Mouse (Mus musculus) midbrain, embryonic 16.5 days (tissue): Measurements from ENCODE around the gene Olfr477. TPM values are rescaled to one million over a fixed set of nuclear protein-coding genes. Genes with fewer than 3 reads are reported as not detected.
"Not testable (repeated sequence)": the region's sequence is repeated elsewhere in the genome, so short reads cannot be mapped to it uniquely, and the experiment has no call there.

ENCODE experiments used
- ATAC-seq: fragments of 200-750 bp; cut with Nextera tagmentation; 2 replicates; pipeline ENCODE4 v1.8.0; 2017; ENCODE audit warnings: moderate TSS enrichment
- H3K27ac ChIP-seq: fragments of 300-500 bp; sonication (generic); 2 replicates; pipeline ENCODE4 v1.5.1; 2014; ENCODE audit warnings: mild to moderate bottlenecking, low read length, mixed read lengths
- H3K27me3 ChIP-seq: fragments of 300-500 bp; sonication (generic); 2 replicates; pipeline ENCODE4 v1.6.1; 2014; ENCODE audit warnings: low read depth, low read length, mixed read lengths; ENCODE audit not compliant: control insufficient read depth, insufficient read depth
- H3K36me3 ChIP-seq: fragments of 300-500 bp; sonication (generic); 2 replicates; pipeline ENCODE4 v1.6.1; 2014; ENCODE audit warnings: mild to moderate bottlenecking, low read length, moderate library complexity, mixed read lengths; ENCODE audit not compliant: control insufficient read depth, insufficient read depth
- H3K4me1 ChIP-seq: fragments of 300-500 bp; sonication (generic); 2 replicates; pipeline ENCODE4 v1.6.1; 2014; ENCODE audit warnings: mild to moderate bottlenecking, low read length, mixed read lengths; ENCODE audit not compliant: control insufficient read depth, insufficient read depth
- H3K4me2 ChIP-seq: fragments of 300-500 bp; sonication (generic); 2 replicates; pipeline ENCODE4 v1.6.1; 2014; ENCODE audit warnings: mild to moderate bottlenecking, low read length, mixed read lengths
- H3K4me3 ChIP-seq: fragments of 300-500 bp; sonication (generic); 2 replicates; pipeline ENCODE4 v1.5.1; 2014; ENCODE audit warnings: low read depth, mild to moderate bottlenecking, low read length, moderate library complexity, mixed read lengths
- H3K9ac ChIP-seq: fragments of 300-500 bp; sonication (generic); 2 replicates; pipeline ENCODE4 v1.6.1; 2014; ENCODE audit warnings: low read depth, low read length, mixed read lengths
- H3K9me3 ChIP-seq: fragments of 300-500 bp; sonication (generic); replicated peaks from 2 replicates; pipeline ENCODE4 v1.6.1; 2014; ENCODE audit warnings: mild to moderate bottlenecking, low read length, mixed read lengths; ENCODE audit not compliant: control insufficient read depth, poor library complexity, severe bottlenecking
- WGBS: fragments of 180-500 bp; shearing (Covaris S2); extraction: QIAGEN DNeasy Blood & Tissue Kit; methylation state at CpG from one replicate; pipeline ENCODE4 v1.1.7; 2014; 5-methylcytosine and 5-hydroxymethylcytosine counted together
- polyA plus RNA-seq: library from polyadenylated mRNA; unstranded; fragments of >200 nt; fragmentation: Nextera tagmentation; extraction: Ambion mirVana; gene quantifications from 2 replicates; pipeline ENCODE4 v1.2.1, GENCODE M21; 2015

Gene Olfr477
- polyA plus RNA-seq, result not detected in 2 replicates

- Histone ChIP-seq H3K4me3 (no peak within 1 kb of the TSS), H3K4me1 (no peaks in the 10 kb centered on the region), H3K4me2 (no peak within 1 kb of the TSS), H3K9me3 (no peaks in the 10 kb centered on the region), H3K27me3 (no peaks in the 10 kb centered on the region), H3K36me3 (no peaks in the 10 kb centered on the region), H3K9ac (no peak within 1 kb of the TSS), H3K27ac (no peak within 1 kb of the TSS)
- no peak for ATAC-seq
- WGBS, result 76% methylated on average over 2 of the region's 2 CpGs
Measured at GRCm38 (mm10) chr7:107986393-107986792, at the start of gene Olfr477. Gene Olfr477 (plus strand): TSS chr7:107986693.

- H3K27me3 ChIP-seq, ATAC-seq, H3K4me1 ChIP-seq, H3K36me3 ChIP-seq, H3K4me3 ChIP-seq, H3K9ac ChIP-seq, H3K4me2 ChIP-seq, H3K9me3 ChIP-seq, H3K27ac ChIP-seq: not testable (repeated sequence)
- 98% methylated on average over 12 of the region's 12 CpGs for WGBS
Measured at GRCm38 (mm10) chr7:107952539-107952938, 34.0 kb upstream of the Olfr477 start.

GRCm38 (mm10) chr7:107954343-107954742 is 32.1 kb upstream of the Olfr477 start, which contains the start of gene Olfr474:
Gene Olfr474 (plus strand): TSS chr7:107954643.
- no peak for ATAC-seq

GRCm38 (mm10) chr7:107964503-107964902 is 22.0 kb upstream of the Olfr477 start, which contains the start of gene Olfr476:
Gene Olfr476 (plus strand): TSS chr7:107964803.
- Histone ChIP-seq H3K27ac (no peak within 1 kb of the TSS), H3K36me3 (no peaks in the 10 kb centered on the region), H3K9ac (no peak within 1 kb of the TSS), H3K4me2 (no peak within 1 kb of the TSS), H3K4me3 (no peak within 1 kb of the TSS), H3K4me1 (no peaks in the 10 kb centered on the region), H3K27me3 (no peaks in the 10 kb centered on the region), H3K9me3 (no peaks in the 10 kb centered on the region)
- WGBS, result 55% methylated on average over 1 of the region's 1 CpGs
- no peak for ATAC-seq

More at GRCm38 (mm10) chr7:107954343-107954742, 32.1 kb upstream of the Olfr477 start, which contains the start of gene Olfr474:
- no peak within 1 kb of the TSS for H3K4me2 ChIP-seq
- H3K36me3 ChIP-seq, result no peaks in the 10 kb centered on the region
- H3K9me3 ChIP-seq, result no peaks in the 10 kb centered on the region
- H3K9ac ChIP-seq, result no peak within 1 kb of the TSS
- no peaks in the 10 kb centered on the region for H3K27me3 ChIP-seq
- 85% methylated on average over 1 of the region's 1 CpGs for WGBS
- no peak within 1 kb of the TSS for H3K4me3 ChIP-seq
- H3K4me1 ChIP-seq, result no peaks in the 10 kb centered on the region
- H3K27ac ChIP-seq, result no peak within 1 kb of the TSS

GRCm38 (mm10) chr7:108014256-108014655 is 27.8 kb downstream of the Olfr477 start:
- not testable (repeated sequence) for H3K4me2 ChIP-seq, H3K27ac ChIP-seq, ATAC-seq, H3K27me3 ChIP-seq, H3K36me3 ChIP-seq, H3K9ac ChIP-seq, H3K4me1 ChIP-seq, H3K4me3 ChIP-seq, H3K9me3 ChIP-seq

GRCm38 (mm10) chr7:108033889-108034288 is 47.4 kb downstream of the Olfr477 start, which contains the start of gene Olfr478:
Gene Olfr478 (minus strand): TSS chr7:108033989.
- H3K27me3 ChIP-seq, result no peaks in the 10 kb centered on the region
- H3K4me3 ChIP-seq, result no peak within 1 kb of the TSS
- H3K9me3 ChIP-seq, result no peaks in the 10 kb centered on the region
- no peaks in the 10 kb centered on the region for H3K4me1 ChIP-seq
- H3K27ac ChIP-seq, result no peak within 1 kb of the TSS
- no peak within 1 kb of the TSS for H3K9ac ChIP-seq
- no peak within 1 kb of the TSS for H3K4me2 ChIP-seq
- no peaks in the 10 kb centered on the region for H3K36me3 ChIP-seq
- WGBS, result 83% methylated on average over 3 of the region's 3 CpGs
- ATAC-seq, result no peak

Other genes with a start within 250 kb of the Olfr477 start
- gene Cyb5r2, start 228.7 kb upstream of the Olfr477 start, polyA plus RNA-seq, result 0.30 TPM in 1 of 2 replicates, not detected in the other
- gene Ovch2, start 185.5 kb upstream of the Olfr477 start, polyA plus RNA-seq, result not detected in 2 replicates
- gene Olfr467, start 174.4 kb upstream of the Olfr477 start, polyA plus RNA-seq, result not detected in 2 replicates
- gene Olfr469, start 161.2 kb upstream of the Olfr477 start, polyA plus RNA-seq, result not detected in 2 replicates
- gene Olfr470, start 139.2 kb upstream of the Olfr477 start, polyA plus RNA-seq, result not detected in 2 replicates
- not detected in 2 replicates for gene Olfr472, start 88.8 kb upstream of the Olfr477 start, polyA plus RNA-seq
- not detected in 2 replicates for gene Olfr473, start 56.2 kb upstream of the Olfr477 start, polyA plus RNA-seq
- not detected in 2 replicates for gene Olfr474, start 32.0 kb upstream of the Olfr477 start, polyA plus RNA-seq
- gene Olfr476, start 21.9 kb upstream of the Olfr477 start, polyA plus RNA-seq, result not detected in 2 replicates
- not detected in 2 replicates for gene Olfr478, start 47.3 kb downstream of the Olfr477 start, polyA plus RNA-seq
- not detected in 2 replicates for gene Olfr479, start 64.0 kb downstream of the Olfr477 start, polyA plus RNA-seq
- not detected in 2 replicates for gene Olfr480, start 80.7 kb downstream of the Olfr477 start, polyA plus RNA-seq
- gene Olfr481, start 93.2 kb downstream of the Olfr477 start, polyA plus RNA-seq, result not detected in 2 replicates
- gene Olfr482, start 110.9 kb downstream of the Olfr477 start, polyA plus RNA-seq, result 0.08 and 0.10 TPM in 2 replicates
- not detected in 2 replicates for gene Olfr483, start 114.2 kb downstream of the Olfr477 start, polyA plus RNA-seq
- gene Olfr484, start 140.8 kb downstream of the Olfr477 start, polyA plus RNA-seq, result not detected in 2 replicates
- gene Olfr485, start 173.2 kb downstream of the Olfr477 start, polyA plus RNA-seq, result not detected in 2 replicates
- not detected in 2 replicates for gene Olfr486, start 186.0 kb downstream of the Olfr477 start, polyA plus RNA-seq
- not detected in 2 replicates for gene Olfr487, start 227.9 kb downstream of the Olfr477 start, polyA plus RNA-seq